Mouse (Mus musculus) cerebellum, adult 2 months (tissue): ENCODE data around the gene Camk2d. TPM values are rescaled to one million over a fixed set of nuclear protein-coding genes. Genes with fewer than 3 reads are reported as not detected.

ENCODE experiments used
- DNase-seq, 2 experiments: peaks; one replicate each; pipeline ENCODE4 v3.0.0; 2021
- H3K27ac ChIP-seq: fragments of 200-500 bp; 2 replicates; pipeline ENCODE4 v1.5.1; 2012; ENCODE audit warnings: low read length, control low read depth, inconsistent platforms; ENCODE audit not compliant: insufficient read depth
- H3K27me3 ChIP-seq: fragments of 200-500 bp; 2 replicates; pipeline ENCODE4 v1.6.1; 2012; ENCODE audit warnings: inconsistent platforms, mild to moderate bottlenecking, low read length, moderate library complexity; ENCODE audit not compliant: control insufficient read depth, insufficient read depth
- H3K4me1 ChIP-seq: fragments of 200-500 bp; 2 replicates; pipeline ENCODE4 v1.6.1; 2011; ENCODE audit warnings: low read length; ENCODE audit not compliant: control insufficient read depth, insufficient read depth
- H3K4me3 ChIP-seq: fragments of 200-500 bp; replicated peaks from 2 replicates; pipeline ENCODE3; 2011; ENCODE audit warnings: mild to moderate bottlenecking, low read depth, low read length, control low read depth; ENCODE audit not compliant: insufficient read depth
- CTCF ChIP-seq: fragments of 200-500 bp; IDR thresholded peaks from 2 replicates; pipeline ENCODE4 v1.5.1; 2011; ENCODE audit warnings: low read depth, mild to moderate bottlenecking, control low read depth, low read length, moderate library complexity, borderline replicate concordance; ENCODE audit not compliant: insufficient read depth
- POLR2A ChIP-seq: fragments of 200-500 bp; IDR thresholded peaks from 2 replicates; pipeline ENCODE4 v1.6.1; 2011; ENCODE audit warnings: low read length, control low read depth, borderline replicate concordance; ENCODE audit not compliant: insufficient read depth
- WGBS: fragments of 180-500 bp; shearing (Covaris S2); methylation state at CpG from one replicate; pipeline ENCODE4 v1.1.7; 2018; 5-methylcytosine and 5-hydroxymethylcytosine counted together
- polyA plus RNA-seq: library from polyadenylated mRNA; depleted of rRNA; stranded (reverse); fragments of >200 nt; gene quantifications from 2 replicates; pipeline ENCODE4 v1.2.3, GENCODE M21; 2012

Gene Camk2d
- polyA plus RNA-seq, 1 experiment = 162 TPM

- no peak for TF ChIP-seq CTCF
- no peak for TF ChIP-seq POLR2A
- peaks cover 24% of the 10 kb centered on the region for H3K4me1 ChIP-seq
- H3K4me3 ChIP-seq = no peak overlapping the region
- H3K27me3 ChIP-seq = no peaks in the 10 kb centered on the region
- DNase-seq = no peak
- WGBS = 92% methylated on average over 2 of the region's 2 CpGs
- H3K27ac ChIP-seq = peak overlapping the region; percentile 50
Measured at GRCm38 (mm10) chr3:126629040-126629439, 32.9 kb downstream of the Camk2d start.

GRCm38 (mm10) chr3:126630111-126630869 lies 34.2 kb downstream of the Camk2d start:
- no peak for DNase-seq
- Histone ChIP-seq H3K27ac (peak overlapping the region; percentile 68), H3K27me3 (no peaks in the 10 kb centered on the region), H3K4me3 (no peak overlapping the region), H3K4me1 (peaks cover 24% of the 10 kb centered on the region)
- WGBS = 59% methylated on average over 19 of the region's 19 CpGs
- TF ChIP-seq POLR2A (no peak), CTCF (no peak)

GRCm38 (mm10) chr3:126631583-126631982 lies 35.5 kb downstream of the Camk2d start:
- 17% methylated on average over 8 of the region's 8 CpGs for WGBS
- Histone ChIP-seq H3K4me1 (peaks cover 18% of the 10 kb centered on the region), H3K27ac (peak overlapping the region; percentile 70), H3K27me3 (no peaks in the 10 kb centered on the region), H3K4me3 (no peak overlapping the region)
- DNase-seq = peak; percentile 91 to 95
- TF ChIP-seq POLR2A (0 out of 2 replicates have a peak, but pooled peaks have one; percentile 22), CTCF (no peak)

- Histone ChIP-seq H3K27me3 (no peaks in the 10 kb centered on the region), H3K4me3 (no peak overlapping the region), H3K27ac (no peak overlapping the region), H3K4me1 (peaks cover 18% of the 10 kb centered on the region)
- 12% methylated on average over 7 of the region's 7 CpGs for WGBS
- TF ChIP-seq CTCF (no peak), POLR2A (no peak)
- DNase-seq = peak; percentile 78 to 88
Measured at GRCm38 (mm10) chr3:126632580-126632979, 36.5 kb downstream of the Camk2d start.

- H3K4me3 ChIP-seq = no peak overlapping the region
- WGBS = 81% methylated on average over 6 of the region's 6 CpGs
- H3K4me1 ChIP-seq = peaks cover 25% of the 10 kb centered on the region
- DNase-seq = no peak
- H3K27me3 ChIP-seq = no peaks in the 10 kb centered on the region
- TF ChIP-seq CTCF (no peak), POLR2A (no peak)
- no peak overlapping the region for H3K27ac ChIP-seq
Measured at GRCm38 (mm10) chr3:126634171-126634570, 38.1 kb downstream of the Camk2d start.

- no peak overlapping the region for H3K27ac ChIP-seq
- no peak for DNase-seq
- TF ChIP-seq CTCF (no peak), POLR2A (no peak)
- WGBS = 67% methylated on average over 1 of the region's 1 CpGs
- no peaks in the 10 kb centered on the region for H3K27me3 ChIP-seq
- H3K4me3 ChIP-seq = no peak overlapping the region
- H3K4me1 ChIP-seq = peaks cover 7% of the 10 kb centered on the region; the same call in 1 of the 2 replicates
Measured at GRCm38 (mm10) chr3:126638259-126638658, 42.2 kb downstream of the Camk2d start.

GRCm38 (mm10) chr3:126639098-126639513 lies 43.0 kb downstream of the Camk2d start:
- H3K27me3 ChIP-seq = no peaks in the 10 kb centered on the region
- no peak overlapping the region for H3K27ac ChIP-seq
- H3K4me3 ChIP-seq = no peak overlapping the region
- TF ChIP-seq POLR2A = no peak
- TF ChIP-seq CTCF = no peak
- no peak for DNase-seq
- WGBS = 26% methylated on average over 5 of the region's 5 CpGs
- peaks cover 10% of the 10 kb centered on the region; the same call in 1 of the 2 replicates for H3K4me1 ChIP-seq
